Mouse (Mus musculus): ENCODE results near the gene Csnk2b.

The Csnk2b gene

DNA sequence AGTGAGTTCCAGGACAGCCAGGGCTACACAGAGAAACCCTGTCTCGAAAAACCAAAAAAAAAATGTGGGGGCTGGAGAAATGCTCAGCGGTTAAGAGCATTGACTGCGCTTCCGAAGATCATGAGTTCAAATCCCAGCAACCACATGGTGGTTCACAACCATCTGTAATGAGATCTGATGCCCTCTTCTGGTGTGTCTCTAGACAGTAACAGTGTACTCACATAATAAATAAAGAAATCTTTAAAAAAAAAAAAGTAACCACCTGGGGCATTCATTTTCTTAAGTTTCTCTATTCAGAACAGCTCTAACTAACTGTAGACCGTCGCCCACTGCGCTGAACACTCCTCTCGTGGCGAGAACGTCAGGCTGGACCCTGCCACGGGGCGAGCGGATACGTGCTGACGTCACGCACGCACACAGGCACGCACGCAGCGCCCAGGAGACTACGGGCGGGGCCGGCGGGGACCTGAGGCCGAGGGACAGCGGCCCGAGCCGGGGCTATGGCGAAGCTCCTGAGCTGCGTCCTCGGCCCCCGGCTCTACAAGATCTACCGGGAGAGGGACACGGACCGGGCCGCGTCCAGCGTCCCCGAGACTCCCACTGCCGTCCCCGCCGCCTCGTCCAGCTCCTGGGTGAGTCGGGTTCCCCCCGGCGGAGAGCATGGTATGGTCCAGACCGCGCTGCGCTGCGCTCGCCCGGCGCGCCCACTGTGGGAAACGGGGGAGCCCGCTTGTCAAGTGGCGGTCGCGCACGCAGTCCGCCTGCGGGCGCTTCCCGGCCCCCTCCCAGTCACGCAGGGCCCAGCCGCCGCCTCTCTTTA, 32.8 kb downstream of the Csnk2b start, which contains the start of gene Abhd16a:
Gene Abhd16a (plus strand): TSS at position 439 of the 820 bp plus-strand sequence.
- WGBS, result 3% methylated on average over 67 of the region's 67 CpGs

DNA sequence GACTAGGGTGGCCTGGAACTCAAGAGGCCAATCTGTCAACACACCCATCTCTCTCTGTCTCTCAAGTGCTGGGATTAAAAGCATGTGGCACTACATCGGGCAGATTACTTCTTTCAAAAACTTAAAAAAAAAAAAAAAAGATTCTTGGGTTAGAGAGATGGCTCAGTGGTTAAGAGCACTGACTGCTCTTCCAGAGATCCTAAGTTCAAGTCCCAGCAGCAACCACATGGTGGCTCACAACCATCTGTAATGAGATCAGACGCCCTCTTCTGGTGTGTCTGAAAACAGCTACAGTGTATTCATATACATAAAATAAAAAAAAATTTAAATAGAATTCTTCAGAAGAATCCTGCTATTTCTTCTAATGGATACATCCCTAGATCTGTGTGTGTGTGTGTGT, 33.7 kb downstream of the Csnk2b start:
- WGBS, result 36% methylated on average over 2 of the region's 2 CpGs

DNA sequence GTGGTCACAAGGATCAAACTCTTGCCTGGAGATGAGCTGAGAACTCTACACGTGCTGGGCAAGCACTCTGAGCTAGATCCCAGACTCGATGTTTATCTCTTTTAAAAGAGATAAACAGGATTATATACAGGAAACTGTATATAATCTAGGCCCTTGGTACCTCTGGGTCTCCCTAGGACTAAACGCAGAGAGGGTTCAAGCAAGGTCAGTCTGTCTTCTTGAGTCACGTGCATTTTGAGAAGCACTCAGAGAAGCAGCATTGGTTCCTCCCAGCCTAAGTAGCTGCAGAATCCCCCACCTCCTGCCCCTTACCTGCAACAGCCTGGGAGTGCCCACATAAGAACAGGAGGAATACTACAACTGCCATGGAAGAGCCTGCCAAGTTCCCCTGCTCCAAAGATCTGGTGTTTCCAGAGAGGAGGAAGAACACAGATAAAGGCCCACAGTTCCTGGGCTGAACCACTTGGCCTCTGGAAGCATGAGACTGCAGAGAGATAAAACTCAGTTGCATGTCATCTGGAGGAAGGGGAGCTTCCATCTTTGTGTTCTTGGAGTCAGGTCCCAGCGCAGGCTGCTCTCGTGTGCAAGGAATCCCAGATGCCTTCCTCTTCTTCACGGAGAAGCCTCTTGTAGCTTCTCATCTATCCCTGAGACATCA, 36.5 kb downstream of the Csnk2b start, which contains the start of gene Ly6g6f:
Gene Ly6g6f (minus strand): TSS at position 403 of the 658 bp plus-strand sequence.
- WGBS, result 81% methylated on average over 7 of the region's 7 CpGs

DNA sequence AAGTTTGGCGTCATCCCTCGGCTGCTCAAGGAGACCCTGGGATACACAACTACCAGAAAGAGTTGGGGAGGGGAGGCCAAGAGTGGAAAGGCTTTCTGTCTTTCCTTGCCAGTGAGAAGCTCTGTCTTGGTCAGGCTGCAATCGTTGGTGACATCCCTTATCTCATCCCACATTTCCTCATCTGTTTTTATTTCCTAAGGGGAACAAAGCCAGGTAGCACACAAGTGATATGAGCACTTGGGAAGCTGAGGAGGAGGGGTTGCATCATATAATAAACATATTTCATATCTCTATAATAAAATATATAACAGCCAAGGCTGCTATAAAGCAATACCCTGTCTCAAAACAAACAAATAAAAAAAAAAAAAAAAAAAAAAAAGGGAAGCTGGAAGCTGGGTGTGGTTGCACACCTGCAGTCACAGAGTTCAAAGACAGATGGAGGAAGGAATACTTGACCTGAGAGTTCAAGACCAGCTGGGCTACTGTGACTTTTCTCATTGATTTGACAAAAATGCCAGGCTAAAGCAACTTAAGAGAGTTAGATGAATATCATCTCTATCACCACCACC, 37.8 kb downstream of the Csnk2b start:
- 78% methylated on average over 3 of the region's 3 CpGs for WGBS

DNA sequence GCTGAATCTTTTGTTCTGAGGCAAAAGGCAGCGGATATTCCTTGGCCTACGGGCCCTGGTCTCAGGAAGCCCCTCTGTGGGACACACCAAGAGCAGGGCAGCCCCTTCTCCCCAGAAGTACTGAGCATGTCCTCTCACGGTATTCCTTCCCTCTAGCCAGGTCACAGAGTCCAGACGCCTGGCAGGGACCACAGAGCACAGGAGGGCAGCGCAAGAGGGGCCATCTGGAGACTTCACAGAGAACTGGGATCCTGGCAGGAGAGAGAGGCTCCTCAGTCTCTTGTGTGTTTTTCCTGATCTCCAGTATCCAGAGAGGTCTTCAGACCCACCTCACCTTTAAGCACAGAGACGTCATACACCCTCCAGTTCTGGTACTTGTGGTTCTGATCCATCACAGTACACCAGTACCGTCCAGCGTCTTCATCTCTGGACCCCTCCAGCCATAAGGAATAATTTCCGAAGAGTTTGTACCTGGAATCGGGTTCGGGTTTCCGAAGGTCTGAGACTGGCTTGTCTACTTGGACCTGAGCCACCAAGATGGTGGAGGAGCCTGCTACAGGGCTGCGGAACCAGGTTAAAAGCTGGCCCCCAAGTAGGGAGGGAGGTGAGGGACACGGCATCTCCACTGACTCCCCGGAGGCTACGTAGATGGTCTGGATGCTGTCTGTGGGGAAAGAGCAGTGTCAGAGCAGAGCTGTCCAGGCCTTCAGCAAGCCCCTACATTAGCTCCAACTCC, 38.8 kb downstream of the Csnk2b start:
- 93% methylated on average over 16 of the region's 16 CpGs for WGBS

DNA sequence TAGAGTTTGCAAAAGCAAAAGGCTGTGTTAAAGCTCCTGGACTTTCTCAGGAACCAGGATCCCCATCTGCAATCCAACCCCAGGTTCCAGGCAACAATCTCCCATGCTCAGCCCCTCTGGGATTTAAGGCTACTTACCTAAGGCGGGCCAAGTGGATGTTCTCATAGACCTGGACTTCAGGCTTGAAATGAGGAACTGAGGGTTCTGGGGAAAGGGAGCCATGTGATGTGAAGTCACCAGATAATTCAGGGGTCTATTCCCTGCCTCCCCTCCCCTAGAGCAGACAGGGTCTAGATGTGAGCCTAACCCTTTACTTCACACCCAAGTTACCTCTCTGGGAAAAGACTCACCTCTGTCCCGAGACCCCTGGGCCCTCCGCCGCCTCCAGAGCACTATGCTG, 41.1 kb downstream of the Csnk2b start:
- WGBS, result 90% methylated on average over 4 of the region's 4 CpGs

DNA sequence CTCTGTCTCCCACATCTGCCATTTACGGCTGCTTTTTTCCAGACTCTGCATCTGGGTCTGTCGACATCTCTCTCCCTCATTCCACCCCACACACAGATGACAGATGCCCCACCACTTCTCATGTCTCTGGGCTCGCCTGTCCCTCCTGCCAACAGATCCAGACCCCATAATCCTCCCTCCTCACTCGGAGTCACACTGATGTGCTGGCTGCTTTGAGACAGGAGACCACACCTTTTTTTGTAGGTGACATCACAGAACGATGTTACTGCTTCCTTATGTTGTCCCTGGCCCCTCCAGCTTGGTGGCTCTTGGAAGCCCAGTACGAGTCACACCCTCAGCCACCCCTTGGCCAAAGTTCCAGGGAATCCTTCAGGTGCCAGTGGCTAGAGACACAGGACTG, 41.6 kb downstream of the Csnk2b start:
- WGBS, result 50% methylated on average over 6 of the region's 6 CpGs

DNA sequence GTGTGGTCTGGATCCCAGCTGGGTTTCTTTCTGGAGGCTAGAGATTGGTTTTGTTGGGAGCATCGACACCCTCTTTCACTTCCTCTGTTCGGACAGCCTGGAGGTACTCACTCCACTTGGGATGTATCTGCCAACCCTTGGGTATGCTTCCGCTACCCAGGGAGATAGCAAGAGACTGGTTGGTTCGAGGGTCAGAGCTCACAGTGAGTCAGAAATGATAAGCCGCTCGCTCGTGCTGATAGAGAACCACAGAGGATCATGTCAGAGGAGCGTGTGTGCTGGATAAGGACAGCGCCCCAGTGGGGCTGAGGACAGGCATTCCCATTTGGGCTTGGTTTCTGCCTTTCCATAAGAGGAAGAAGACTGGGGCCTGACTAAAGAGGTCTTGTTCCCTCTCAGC, 42.1 kb downstream of the Csnk2b start:
- 71% methylated on average over 9 of the region's 9 CpGs for WGBS

DNA sequence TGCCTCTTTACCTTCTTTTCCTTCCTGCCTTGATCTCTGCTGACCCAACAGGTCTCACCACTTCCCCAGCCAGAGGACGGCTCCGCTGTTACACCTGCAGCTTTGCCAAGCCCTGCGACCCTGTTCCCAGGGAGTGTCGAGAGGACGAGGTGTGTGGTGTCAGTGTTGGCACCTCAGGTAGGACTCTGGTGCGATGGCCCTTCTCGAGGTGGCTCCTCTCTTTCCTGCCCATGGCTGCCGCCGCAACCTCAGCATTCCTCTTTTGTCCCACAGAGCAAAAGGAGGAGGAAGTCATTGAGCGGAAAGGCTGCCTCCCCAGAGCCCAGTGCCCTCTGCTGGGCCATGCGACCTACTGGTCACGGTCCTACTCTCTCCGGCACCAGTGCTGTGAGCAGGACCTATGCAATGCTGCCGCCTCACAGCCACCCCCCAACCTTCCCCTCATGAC, 44.0 kb downstream of the Csnk2b start, which contains the start of gene Ly6g6d:
Gene Ly6g6d (minus strand): TSS at position 280 of the 448 bp plus-strand sequence.
- WGBS, result 26% methylated on average over 14 of the region's 14 CpGs

DNA sequence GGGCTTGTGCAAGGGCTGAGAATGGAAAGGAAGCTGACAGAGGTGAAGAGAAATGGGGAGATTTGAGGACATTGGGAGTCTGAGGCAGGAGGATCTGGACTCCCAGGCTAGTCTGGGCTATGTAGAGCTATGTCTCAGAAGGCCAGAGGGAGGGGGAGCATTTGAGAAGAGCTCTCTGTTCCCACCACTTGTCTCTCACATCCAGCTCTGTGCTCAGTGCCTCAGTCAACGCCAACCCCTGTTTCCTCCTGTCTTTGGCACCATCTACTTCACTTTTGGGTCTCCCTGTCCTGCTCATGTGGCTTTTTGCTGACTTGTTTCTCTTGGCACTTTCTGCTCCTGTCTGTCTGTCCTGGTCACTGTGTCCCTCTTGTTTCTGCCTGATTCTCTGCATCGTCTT, 44.6 kb downstream of the Csnk2b start:
- WGBS, result 14% methylated on average over 2 of the region's 2 CpGs

DNA sequence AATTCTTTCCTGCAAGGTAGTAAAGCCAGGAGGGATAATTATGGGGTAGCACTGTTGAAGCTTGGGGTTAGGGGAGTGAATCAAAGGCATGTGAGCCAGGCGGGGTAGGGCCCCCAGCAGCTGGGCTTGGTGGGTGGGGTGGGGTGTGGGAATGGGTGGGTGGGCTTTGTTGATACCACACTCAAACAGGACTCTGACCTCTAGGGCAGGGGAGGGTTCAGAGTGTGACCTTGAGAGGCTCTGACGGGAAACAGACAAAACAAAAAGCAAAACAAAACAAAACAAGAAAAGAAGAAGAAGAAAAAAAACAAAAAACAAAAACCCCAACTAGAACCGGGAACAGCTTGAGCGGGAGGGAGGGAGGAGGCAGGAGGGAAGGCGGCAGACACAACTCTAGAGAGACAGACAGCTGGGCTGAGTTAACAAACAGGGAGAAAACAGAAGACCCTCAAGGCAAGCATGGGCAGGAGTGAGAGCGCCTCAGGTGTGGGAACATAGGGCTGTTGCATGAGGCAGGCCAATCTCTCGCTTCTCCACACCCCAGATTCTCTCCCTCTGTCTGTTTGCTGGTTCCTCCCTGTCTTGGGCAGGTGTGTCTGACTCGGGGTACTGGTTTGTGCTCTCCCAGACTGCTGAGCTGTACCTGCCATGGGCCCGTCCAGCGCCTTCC, 45.2 kb downstream of the Csnk2b start, which contains the start of gene Ly6g6e:
Gene Ly6g6e (plus strand): TSS at position 396 of the 670 bp plus-strand sequence.
- WGBS, result 46% methylated on average over 10 of the region's 10 CpGs

DNA sequence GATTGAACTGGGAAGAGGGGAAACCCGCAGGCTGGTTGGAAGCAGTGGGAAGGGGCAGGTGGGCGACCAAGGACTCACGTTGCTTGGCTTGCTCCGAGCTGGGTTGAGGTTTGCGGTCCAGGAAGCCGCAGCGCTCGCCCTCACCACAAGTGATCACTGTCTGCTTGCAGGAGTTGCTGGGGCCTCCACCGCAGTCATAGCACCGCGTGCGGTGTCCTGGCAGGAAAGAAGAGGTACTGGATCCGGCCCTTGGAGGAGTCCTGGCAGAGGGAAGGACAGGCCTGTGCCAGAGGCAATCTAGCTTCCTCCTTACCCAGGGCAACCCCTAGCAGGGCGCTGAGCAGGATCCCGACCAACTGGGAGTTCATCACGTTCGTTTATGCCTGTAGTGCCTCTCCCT, 47.8 kb downstream of the Csnk2b start:
- WGBS, result 62% methylated on average over 17 of the region's 17 CpGs

DNA sequence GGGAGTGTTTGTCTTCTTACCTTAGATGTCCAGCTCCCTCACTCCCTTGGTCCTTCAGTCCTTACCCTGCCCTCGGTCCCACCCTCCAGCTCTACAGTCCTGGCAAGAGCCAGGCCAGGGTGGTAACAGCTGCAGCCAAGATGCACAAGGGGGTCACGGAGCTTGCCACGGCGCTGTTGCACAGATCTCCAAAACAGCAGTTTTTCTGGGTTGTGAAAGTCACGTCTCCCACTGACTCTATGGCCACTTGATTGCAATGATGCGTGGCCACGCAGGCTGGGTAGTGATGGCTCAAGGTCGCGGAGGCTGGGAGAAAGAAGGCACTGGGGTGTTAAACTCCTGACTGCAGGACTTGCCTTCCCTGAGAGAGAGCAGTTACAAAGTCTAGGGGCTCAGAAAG, 50.4 kb downstream of the Csnk2b start:
- WGBS, result 85% methylated on average over 9 of the region's 9 CpGs

DNA sequence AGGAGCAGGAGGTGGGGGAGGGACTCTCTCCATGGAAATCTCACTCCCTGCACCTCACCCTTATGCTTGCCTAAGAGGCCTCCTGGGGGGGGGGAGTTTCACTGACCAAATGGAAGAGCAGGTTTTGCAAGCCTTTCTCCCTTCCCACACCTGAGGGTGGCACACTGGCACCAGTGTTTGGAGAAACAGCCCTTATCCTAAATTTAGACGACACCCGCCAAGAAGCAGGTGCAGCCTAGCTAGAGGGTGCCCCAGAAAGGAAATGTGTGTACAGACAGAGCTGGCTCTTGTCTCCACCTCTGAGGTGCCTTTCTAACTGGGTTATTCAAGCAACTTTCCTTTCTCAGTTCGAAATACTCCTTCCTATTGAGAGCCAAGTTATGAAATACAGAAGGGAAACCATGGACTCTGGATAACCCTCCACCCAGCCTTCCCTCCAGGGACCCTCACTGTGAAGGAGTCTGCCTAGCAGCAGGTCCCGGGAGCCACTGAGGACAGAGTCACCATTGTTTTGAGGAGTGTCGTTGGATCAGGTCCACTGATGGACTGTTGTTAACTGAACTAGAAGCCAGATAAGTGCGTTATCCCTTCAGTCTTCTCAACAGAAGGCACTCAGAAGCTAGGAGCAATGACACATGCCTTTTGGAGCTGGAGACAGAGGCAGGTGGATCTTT, 51.2 kb downstream of the Csnk2b start:
- WGBS, result 45% methylated on average over 6 of the region's 6 CpGs

DNA sequence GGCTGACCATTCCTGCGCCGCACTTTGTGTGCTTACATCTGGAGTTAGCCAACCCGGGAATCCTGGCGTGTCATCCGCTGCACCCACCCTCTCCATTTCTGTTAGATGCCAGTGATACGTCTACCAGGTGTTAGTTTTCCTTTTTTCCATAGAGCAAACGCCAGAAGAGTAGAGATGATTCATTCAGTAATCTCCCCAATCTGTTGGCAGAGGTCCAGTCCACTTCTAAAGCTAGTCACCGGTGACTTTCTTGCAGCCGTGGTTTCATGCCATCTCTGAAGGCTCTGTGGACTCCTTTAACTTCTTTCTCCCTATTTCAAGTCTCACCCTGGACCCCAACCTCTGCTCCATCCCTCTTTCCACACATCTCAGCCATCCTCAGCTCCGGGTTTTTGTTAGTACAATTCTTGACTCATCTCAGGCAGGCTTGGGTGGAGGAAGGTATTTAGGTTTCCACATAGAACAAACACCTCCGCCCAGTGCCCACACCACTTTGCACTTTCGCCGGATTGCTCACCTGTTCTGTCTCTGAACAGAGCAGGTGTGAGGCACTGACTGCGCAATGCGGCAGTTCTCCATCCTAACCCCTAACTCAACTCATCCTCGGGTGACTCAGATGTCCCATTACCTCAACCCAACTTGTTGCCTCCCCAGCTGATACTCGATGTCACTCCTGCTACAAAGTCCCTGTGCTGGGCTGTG, 53.5 kb downstream of the Csnk2b start:
- WGBS, result 60% methylated on average over 17 of the region's 17 CpGs
